Comparison of ENCODE assay signal across 8 mouse cellular contexts in the genomic region with DNA sequence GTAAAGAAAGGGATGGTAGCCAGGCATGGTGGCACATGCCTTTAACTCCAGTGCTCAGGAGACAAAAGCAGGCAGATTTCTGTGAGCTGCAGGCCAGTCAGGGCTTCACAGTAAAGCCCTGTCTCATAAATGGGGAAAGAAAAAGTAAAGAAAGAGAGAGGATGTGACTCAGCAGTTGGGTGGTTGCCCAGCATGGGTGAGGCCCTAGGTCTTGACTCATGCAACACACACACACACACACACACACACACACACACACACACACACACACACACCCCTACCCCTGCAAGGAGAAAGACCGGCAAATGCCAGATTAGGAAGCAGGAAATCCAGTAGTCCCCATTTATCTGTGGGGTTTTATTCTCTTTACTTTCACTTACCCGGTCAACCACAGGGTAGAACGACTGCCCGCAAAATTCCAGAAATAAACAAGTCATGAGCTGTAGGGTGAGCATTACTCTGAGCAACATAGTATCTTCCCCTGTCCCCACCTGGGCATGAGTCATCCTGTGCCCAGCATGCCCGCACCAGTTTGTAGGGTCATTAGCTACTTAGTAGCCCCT.
A peak's percentile ranks its signal among the peaks of the same experiment; 100 is the strongest.
DNase-seq lines count a peak whose midpoint lies in the region; ATAC-seq and TF ChIP-seq lines count a peak whose summit lies in the region.

No protein-coding gene starts in this region.

- TF ChIP-seq POLR2A in CH12.LX (IDR thresholded peaks at IDR 0.05; ENCODE audit: low read depth, low read length) = no peak

- peak overlapping the region; percentile 34; the same call in 1 of the 2 replicates for H3K9ac ChIP-seq in CH12.LX (ENCODE audit: insufficient read depth, low read depth)
- H3K9ac ChIP-seq in liver, postnatal 0 days (replicated peaks) = no peak overlapping the region
- H3K9ac ChIP-seq in hindbrain, embryonic 16.5 days (ENCODE audit: low read depth, low read length) = no peak overlapping the region

- DNase-seq in 3134 (ENCODE audit: extremely low read depth, insufficient read length, low spot score) (peak; percentile 90), CH12.LX (ENCODE audit: extremely low read depth) (peak; percentile 67)
- peak; percentile 49 to 81 for DNase-seq in frontal cortex, adult 2 months (ENCODE audit: extremely low spot score in 1 of 2, low spot score in 1 of 2)
- peak; percentile 23 for DNase-seq in induced T-regulatory cell, adult 2 months (ENCODE audit: low read depth)
- peak; percentile 59 for DNase-seq in liver, postnatal 0 days
- peak; percentile 85 for DNase-seq in skeletal muscle tissue, adult 2 months (ENCODE audit: low read depth, low spot score)
- DNase-seq in thymus, postnatal 36 days = no peak

- no peaks in the 10 kb centered on the region for H3K27me3 ChIP-seq in CH12.LX (replicated peaks)
- H3K27me3 ChIP-seq in liver, postnatal 0 days (ENCODE audit: insufficient read depth, low read length) = no peaks in the 10 kb centered on the region
- H3K27me3 ChIP-seq in hindbrain, embryonic 16.5 days (replicated peaks; ENCODE audit: control insufficient read depth, insufficient read depth, low read length) = no peaks in the 10 kb centered on the region

- peak overlapping the region; percentile 43 for H3K4me2 ChIP-seq in CH12.LX (ENCODE audit: insufficient read depth, low read depth, poor library complexity, severe bottlenecking)
- H3K4me2 ChIP-seq in liver, postnatal 0 days (ENCODE audit: low read depth, low read length) = no peak overlapping the region
- H3K4me2 ChIP-seq in hindbrain, embryonic 16.5 days (ENCODE audit: low read length) = no peak overlapping the region

- in situ Hi-C loops in CH12.LX (cut with MboI; ENCODE audit: low pct_ligation_motif_present, low pct_unique_long_range_greater_than_20kb, low sequenced_read_pairs) = no loop called here

- H3K27ac ChIP-seq in CH12.LX (ENCODE audit: insufficient read depth, low read depth) = peak overlapping the region; percentile 52
- no peak overlapping the region for H3K27ac ChIP-seq in liver, postnatal 0 days (ENCODE audit: low read depth)
- no peak overlapping the region; the same call in 1 of the 2 replicates for H3K27ac ChIP-seq in hindbrain, embryonic 16.5 days (ENCODE audit: low read depth, low read length)

- H3K36me3 ChIP-seq in CH12.LX (replicated peaks in 1 of 2; ENCODE audit: control insufficient read depth in 1 of 2, insufficient read depth in 1 of 2, low read length in 1 of 2) = no peaks in the 10 kb centered on the region
- no peaks in the 10 kb centered on the region for H3K36me3 ChIP-seq in liver, postnatal 0 days (replicated peaks; ENCODE audit: insufficient read depth, low read length)
- no peaks in the 10 kb centered on the region for H3K36me3 ChIP-seq in hindbrain, embryonic 16.5 days (ENCODE audit: control insufficient read depth, insufficient read depth, low read length)

- H3K79me2 ChIP-seq in CH12.LX (replicated peaks; ENCODE audit: control insufficient read depth, extremely low read depth, insufficient read depth, poor library complexity, severe bottlenecking) = no peaks in the 10 kb centered on the region

- peak; percentile 81 for TF ChIP-seq EP300 in CH12.LX (IDR thresholded peaks at IDR 0.05; ENCODE audit: low read length)
- no peak for TF ChIP-seq EP300 in liver, postnatal 0 days (IDR thresholded peaks at IDR 0.05; ENCODE audit: low read depth)

- 43% methylated on average over 5 of the region's 5 CpGs for WGBS in liver, postnatal 0 days (ENCODE audit: insufficient replicate concordance)
- 86% methylated on average over 5 of the region's 5 CpGs for WGBS in hindbrain, embryonic 16.5 days

- peaks cover 6 to 19% of the 10 kb centered on the region in 2 experiments; a peak in 3 of 4 replicates for H3K4me1 ChIP-seq in CH12.LX (ENCODE audit: control insufficient read depth in 1 of 2, insufficient read depth in 2 of 2)
- H3K4me1 ChIP-seq in liver, postnatal 0 days (ENCODE audit: insufficient read depth) = no peaks in the 10 kb centered on the region
- no peaks in the 10 kb centered on the region for H3K4me1 ChIP-seq in hindbrain, embryonic 16.5 days (ENCODE audit: control insufficient read depth, insufficient read depth, low read depth, low read length)

- peak; percentile 50; the same call in 1 of the 2 replicates for ATAC-seq in liver, postnatal 0 days
- ATAC-seq in hindbrain, embryonic 16.5 days = no peak

- H3K9me3 ChIP-seq in CH12.LX (replicated peaks; ENCODE audit: low read length) = peaks cover 5% of the 10 kb centered on the region
- no peaks in the 10 kb centered on the region for H3K9me3 ChIP-seq in liver, postnatal 0 days (ENCODE audit: low read length)
- no peaks in the 10 kb centered on the region for H3K9me3 ChIP-seq in hindbrain, embryonic 16.5 days (ENCODE audit: control insufficient read depth, low read length)

- TF ChIP-seq RAD21 in CH12.LX (IDR thresholded peaks at IDR 0.05; ENCODE audit: low read depth, low read length) = no peak

- dilution Hi-C loops in CH12.LX (cut with MboI; ENCODE audit: extremely low pct_ligation_motif_present, extremely low pct_unique_long_range_greater_than_20kb, low sequenced_read_pairs) = no loop called here

- no peak for TF ChIP-seq CTCF in CH12.LX (conservative IDR thresholded peaks at IDR 0.05 in 1 of 2, IDR thresholded peaks at IDR 0.05 in 1 of 2; ENCODE audit: low read depth in 2 of 2, low read length in 2 of 2)
- TF ChIP-seq CTCF in liver, postnatal 0 days (IDR thresholded peaks at IDR 0.05; ENCODE audit: low read depth) = no peak

- no peak overlapping the region for H3K4me3 ChIP-seq in CH12.LX (replicated peaks in 1 of 3; ENCODE audit: low read depth in 2 of 3, low read length in 2 of 3, poor library complexity in 1 of 3)
- H3K4me3 ChIP-seq in liver, postnatal 0 days (ENCODE audit: low read depth, low read length) = no peak overlapping the region
- no peak overlapping the region for H3K4me3 ChIP-seq in hindbrain, embryonic 16.5 days (ENCODE audit: low read length)

TF ChIP-seq in CH12.LX, 34 proteins besides CTCF, POLR2A, EP300 and RAD21:
- TF ChIP-seq NRF1 (IDR thresholded peaks at IDR 0.05; ENCODE audit: low read depth, low read length) (no peak), CHD2 (IDR thresholded peaks at IDR 0.05; ENCODE audit: low read length) (0 out of 2 replicates have a peak, but pooled peaks have one; percentile 41), USF2 (conservative IDR thresholded peaks at IDR 0.05; ENCODE audit: low read depth, low read length) (no peak), IRF4 (IDR thresholded peaks at IDR 0.05; ENCODE audit: low read depth, low read length) (peak; percentile 40), KAT2A (IDR thresholded peaks at IDR 0.05; ENCODE audit: insufficient replicate concordance, low read length) (no peak), BHLHE40 (IDR thresholded peaks at IDR 0.05; ENCODE audit: low read depth, low read length) (peak; percentile 65), MEF2A (IDR thresholded peaks at IDR 0.05; ENCODE audit: borderline replicate concordance, low read depth, low read length) (peak; percentile 65; the same call in 1 of the 2 replicates), ETS1 (conservative IDR thresholded peaks at IDR 0.05; ENCODE audit: low read depth, low read length) (peak; percentile 66; the same call in 1 of the 2 replicates), ELF1 (IDR thresholded peaks at IDR 0.05; ENCODE audit: low read depth, low read length) (peak; percentile 13; the same call in 1 of the 2 replicates), SIN3A (IDR thresholded peaks at IDR 0.05; ENCODE audit: low read length) (no peak), MAFK (IDR thresholded peaks at IDR 0.05; ENCODE audit: insufficient replicate concordance, low read length) (peak; percentile 67; the same call in 1 of the 2 replicates), TCF12 (IDR thresholded peaks at IDR 0.05; ENCODE audit: low read depth, low read length) (peak; percentile 60; the same call in 1 of the 2 replicates), PAX5 (IDR thresholded peaks at IDR 0.05; ENCODE audit: low read length) (no peak), MAZ (IDR thresholded peaks at IDR 0.05; ENCODE audit: low read depth, low read length) (0 out of 2 replicates have a peak, but pooled peaks have one; percentile 25), JUND (conservative IDR thresholded peaks at IDR 0.05; ENCODE audit: low read depth, low read length) (peak; percentile 58; the same call in 1 of the 2 replicates)

Comparison
In these comparisons a context has a peak if more than half of its experiments do, and no peak if none do; other contexts are left out.
1. DNase-seq: peak in 3134 (single experiment), CH12.LX (single experiment), frontal cortex, adult 2 months (2 of 2), induced T-regulatory cell, adult 2 months (single experiment), liver, postnatal 0 days (single experiment) and skeletal muscle tissue, adult 2 months (single experiment); none in thymus, postnatal 36 days (0 of 2).